Mouse (Mus musculus) A20 (cell line): ENCODE data around the gene Ckb.

Experiments
- DNase-seq: peaks from one replicate; pipeline ENCODE4 v3.0.0-alpha.2; 2011; ENCODE audit warnings: low read depth, low spot score

The Ckb gene

DNA sequence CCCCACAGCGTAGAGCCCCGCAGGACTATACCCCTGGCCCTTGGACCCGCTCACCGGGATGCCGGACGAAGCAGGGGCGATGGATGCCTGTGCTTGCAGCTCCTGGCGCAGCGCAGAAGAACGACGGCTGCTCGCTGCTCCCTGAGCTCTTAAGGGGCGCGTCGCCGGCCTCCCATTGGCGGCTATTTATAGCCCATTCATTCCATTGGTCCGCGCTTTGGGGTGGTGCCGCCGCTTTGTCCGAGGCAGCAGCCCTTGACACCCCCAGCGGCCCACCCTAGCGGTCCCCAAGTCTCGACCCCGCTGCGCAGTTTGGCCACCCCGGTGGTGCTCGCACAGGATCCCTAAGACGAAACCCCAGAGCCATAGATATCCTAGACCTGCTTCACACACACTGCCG lies at the start of gene Ckb:
TSS of gene Ckb (minus strand) at position 163 of the 400 bp plus-strand sequence.
- DNase-seq = no peak

DNA sequence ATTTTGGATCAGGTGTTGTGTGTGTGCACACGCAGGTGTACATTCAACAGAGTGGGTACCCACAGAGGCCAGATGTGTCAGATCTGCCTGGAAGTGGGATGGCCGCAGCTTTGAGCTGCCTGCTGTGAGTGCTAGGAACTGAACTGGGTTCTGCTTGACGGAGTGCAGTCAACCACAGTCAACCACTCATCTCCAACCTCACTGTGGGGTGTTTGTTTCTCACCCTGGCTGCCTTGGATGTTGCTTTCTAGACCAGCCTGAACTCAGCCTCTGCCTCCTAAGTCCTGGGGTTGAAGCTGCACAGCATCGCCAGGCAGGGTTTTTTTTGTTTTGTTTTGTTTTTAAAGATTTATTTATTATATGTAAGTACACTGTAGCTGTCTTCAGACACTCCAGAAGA lies 48.1 kb upstream of the Ckb start:
- no peak for DNase-seq

DNA sequence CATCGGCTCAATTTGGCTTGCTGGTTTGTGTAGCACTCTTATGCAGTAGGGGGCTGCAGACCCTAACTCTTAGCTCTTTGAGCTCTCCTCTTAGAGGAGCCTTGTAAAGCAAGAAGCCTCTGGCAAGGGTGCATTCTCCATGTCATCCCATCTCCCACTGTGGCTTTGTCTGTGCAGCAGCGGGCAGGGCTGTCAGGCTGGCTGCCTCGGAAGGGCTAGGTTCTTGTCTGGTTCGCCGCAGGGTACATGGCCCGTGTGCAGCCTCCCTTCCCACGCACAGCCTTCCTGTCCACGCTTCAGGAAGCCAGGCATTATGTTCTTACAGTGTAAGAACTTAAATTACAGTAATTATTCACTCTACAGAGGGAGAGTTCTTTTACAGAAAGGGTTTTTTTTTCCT lies 46.5 kb upstream of the Ckb start:
- no peak for DNase-seq

GRCm38 (mm10) chr12:111716505-111716904 lies 44.4 kb upstream of the Ckb start:
- no peak for DNase-seq

- DNase-seq = peak; percentile 10
Observed at GRCm38 (mm10) chr12:111713880-111714279, 41.7 kb upstream of the Ckb start.

GRCm38 (mm10) chr12:111713004-111713651 lies 41.0 kb upstream of the Ckb start, which contains the start of the genes Bag5 and Apopt1:
TSS of gene Bag5 (minus strand) at chr12:111713257.
TSS of gene Apopt1 (plus strand) at chr12:111713261.
- DNase-seq = peak; percentile 80

DNA sequence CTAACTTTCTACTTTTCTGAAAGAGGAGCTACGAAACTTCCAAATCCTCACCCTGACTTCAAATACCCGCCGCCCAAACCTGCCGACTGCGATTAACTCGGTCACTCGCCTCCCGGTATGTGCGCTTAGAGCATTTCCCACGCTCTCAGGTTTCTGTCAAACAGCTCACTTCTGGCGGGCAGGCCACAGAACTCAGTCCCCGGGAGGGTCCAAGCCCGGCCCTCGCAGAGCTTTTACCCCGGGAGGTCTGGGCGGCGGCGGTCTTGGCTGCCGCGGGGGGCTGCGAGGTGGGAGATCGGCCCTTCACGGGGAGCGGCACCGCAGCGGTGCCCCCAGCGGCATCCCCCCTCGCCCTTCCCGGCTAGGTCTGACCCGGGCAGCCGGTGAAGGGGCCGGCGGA lies 40.3 kb upstream of the Ckb start:
- DNase-seq = peak; percentile 24

- no peak for DNase-seq
Observed at GRCm38 (mm10) chr12:111710091-111710490, 38.0 kb upstream of the Ckb start.

GRCm38 (mm10) chr12:111708181-111708580 lies 36.0 kb upstream of the Ckb start:
- no peak for DNase-seq

DNA sequence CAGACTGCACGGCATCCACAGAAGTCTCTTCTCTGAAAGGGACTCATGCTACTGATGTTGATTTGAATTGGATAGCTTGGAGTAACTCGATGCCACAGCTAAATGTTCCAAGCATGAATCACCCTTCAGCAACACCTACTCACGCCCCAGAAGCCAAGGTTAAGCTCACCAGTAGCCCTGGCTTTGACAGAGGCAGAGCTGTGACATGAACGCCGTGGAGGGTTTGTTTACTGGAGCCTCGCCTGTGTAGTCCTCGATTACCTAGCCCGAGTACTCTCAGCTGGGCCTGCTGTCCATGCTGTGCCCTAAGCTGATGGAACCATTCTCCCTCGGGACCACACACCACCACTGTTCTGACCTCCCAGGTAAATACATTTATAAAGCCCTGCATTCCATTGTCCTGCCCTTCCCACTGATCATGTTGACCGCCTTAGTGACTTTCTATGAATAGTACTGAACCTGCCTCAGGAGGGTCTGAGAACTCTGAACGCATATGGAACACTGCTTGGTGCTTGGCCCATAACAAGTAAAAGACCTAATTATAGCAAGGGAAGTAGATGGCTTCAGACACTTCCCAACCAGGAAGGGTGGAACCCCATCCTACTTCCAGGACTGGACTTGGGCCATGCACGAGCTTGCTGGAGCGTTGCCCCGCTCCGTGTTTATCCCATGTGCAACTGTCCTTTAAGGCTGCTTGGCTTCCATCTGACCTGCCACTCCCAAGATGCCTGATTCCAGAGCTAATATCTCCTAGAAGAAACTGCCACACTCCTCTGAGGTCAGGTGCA lies 33.2 kb upstream of the Ckb start:
- no peak for DNase-seq

GRCm38 (mm10) chr12:111704609-111705008 lies 32.5 kb upstream of the Ckb start:
- no peak for DNase-seq

GRCm38 (mm10) chr12:111703301-111703700 lies 31.2 kb upstream of the Ckb start:
- DNase-seq = no peak

DNA sequence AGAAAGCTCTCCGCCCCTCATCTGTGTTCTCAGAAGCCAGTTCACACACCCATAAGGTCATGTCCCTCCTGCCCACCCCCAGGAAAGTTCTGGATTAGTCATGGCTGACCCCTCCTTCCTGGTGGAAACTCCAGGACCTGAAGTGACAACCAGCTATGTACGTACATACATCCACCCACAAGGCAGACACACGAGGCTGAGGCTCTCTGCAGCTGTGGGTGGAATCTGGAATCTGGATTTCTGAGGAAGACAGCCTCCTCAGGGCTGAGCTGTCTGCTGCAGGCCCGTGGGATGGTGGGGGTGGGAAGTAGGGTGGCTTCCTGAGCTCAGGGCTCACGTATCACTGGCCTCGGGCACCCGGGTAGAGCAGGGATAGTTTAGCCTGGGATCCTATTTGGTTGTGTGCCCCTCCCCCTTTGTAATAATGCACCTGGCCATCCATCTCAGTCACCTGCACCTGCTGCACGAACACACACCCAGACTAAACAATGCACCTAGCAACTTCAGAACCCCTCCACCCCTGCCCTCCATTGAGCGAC lies 28.9 kb upstream of the Ckb start:
- DNase-seq = no peak

DNA sequence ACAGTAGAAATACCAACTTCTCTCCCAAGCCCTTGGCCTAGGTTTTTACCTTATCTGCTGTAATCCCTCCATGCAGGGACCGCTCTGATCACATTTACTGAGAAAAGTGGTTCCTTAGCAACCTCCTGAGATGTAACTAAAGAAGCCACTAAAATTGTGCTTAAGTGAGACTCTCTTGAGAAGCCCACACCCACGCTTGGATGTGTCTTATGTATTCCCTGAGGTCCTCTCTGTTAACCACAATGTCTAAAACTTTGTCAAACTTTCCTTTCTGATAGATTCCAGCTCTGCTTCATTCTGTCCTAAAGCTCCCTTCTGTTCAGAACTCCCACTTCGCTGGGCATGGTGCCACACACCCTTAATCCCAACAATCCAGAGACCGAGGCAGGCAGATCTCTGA lies 27.4 kb upstream of the Ckb start:
- DNase-seq = no peak

DNA sequence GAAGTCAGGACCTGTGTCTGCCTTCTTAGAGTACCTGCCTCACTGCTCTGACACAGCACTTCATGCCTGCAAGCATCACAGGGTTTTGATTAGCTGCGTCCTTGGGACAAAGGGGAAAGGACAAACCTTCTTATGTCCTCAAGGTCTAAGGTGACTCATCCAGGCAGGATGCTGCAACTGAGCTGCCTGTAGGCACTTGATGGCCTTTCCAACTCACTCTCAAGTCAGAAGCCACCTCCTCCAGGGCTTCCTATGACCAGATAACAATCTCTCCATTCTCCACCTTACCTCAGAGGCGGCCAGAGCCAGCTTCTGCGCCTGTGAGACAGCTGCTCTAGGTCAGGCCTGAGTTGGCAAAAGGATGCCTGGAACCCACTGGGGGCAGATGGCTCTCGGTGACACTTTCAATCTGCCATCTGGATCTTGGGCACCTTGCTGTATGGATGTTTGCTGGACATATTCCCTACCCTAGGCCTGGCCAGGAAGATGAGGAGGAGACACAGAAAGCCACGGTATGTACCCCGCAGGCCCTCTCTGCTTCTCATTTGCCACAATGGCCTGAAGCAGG lies 26.3 kb upstream of the Ckb start:
- DNase-seq = no peak

GRCm38 (mm10) chr12:111697708-111698107 lies 25.6 kb upstream of the Ckb start:
- no peak for DNase-seq

- DNase-seq = peak; percentile 81
Observed at GRCm38 (mm10) chr12:111696239-111696638, 24.1 kb upstream of the Ckb start.

- no peak for DNase-seq
Observed at GRCm38 (mm10) chr12:111694880-111695804, 23.0 kb upstream of the Ckb start.

GRCm38 (mm10) chr12:111694271-111694781 lies 22.2 kb upstream of the Ckb start:
- DNase-seq = no peak

GRCm38 (mm10) chr12:111693341-111694270 lies 21.5 kb upstream of the Ckb start:
- DNase-seq = no peak
